Mouse (Mus musculus): ENCODE measurements around the gene Slit3.
A peak's percentile ranks its signal among the peaks of the same experiment; 100 is the strongest.

Gene Slit3

GRCm38 (mm10) chr11:35125108-35125490 is 4.1 kb downstream of the Slit3 start:
- DNase-seq = peak; percentile 61

GRCm38 (mm10) chr11:35131740-35132139 is 10.7 kb downstream of the Slit3 start:
- DNase-seq = peak; percentile 16

GRCm38 (mm10) chr11:35136625-35137024 is 15.6 kb downstream of the Slit3 start:
- DNase-seq = no peak

GRCm38 (mm10) chr11:35140092-35140491 is 19.1 kb downstream of the Slit3 start:
- no peak for DNase-seq

GRCm38 (mm10) chr11:35142202-35142601 is 21.2 kb downstream of the Slit3 start:
- no peak for DNase-seq

GRCm38 (mm10) chr11:35142698-35143360 is 21.8 kb downstream of the Slit3 start:
- peak; percentile 16 for DNase-seq

GRCm38 (mm10) chr11:35147818-35148445 is 26.9 kb downstream of the Slit3 start:
- no peak for DNase-seq

GRCm38 (mm10) chr11:35151539-35151951 is 30.5 kb downstream of the Slit3 start:
- no peak for DNase-seq

GRCm38 (mm10) chr11:35152875-35153274 is 31.9 kb downstream of the Slit3 start:
- no peak for DNase-seq

GRCm38 (mm10) chr11:35154449-35154848 is 33.4 kb downstream of the Slit3 start:
- DNase-seq = no peak

- no peak for DNase-seq
Observed at GRCm38 (mm10) chr11:35155281-35155680, 34.3 kb downstream of the Slit3 start.

GRCm38 (mm10) chr11:35156676-35157075 is 35.7 kb downstream of the Slit3 start:
- no peak for DNase-seq

- no peak for DNase-seq
Observed at GRCm38 (mm10) chr11:35160682-35161211, 39.7 kb downstream of the Slit3 start.

GRCm38 (mm10) chr11:35163396-35163795 is 42.4 kb downstream of the Slit3 start:
- DNase-seq = no peak

- DNase-seq = no peak
Observed at GRCm38 (mm10) chr11:35167176-35167575, 46.2 kb downstream of the Slit3 start.

GRCm38 (mm10) chr11:35171505-35171904 is 50.5 kb downstream of the Slit3 start:
- DNase-seq = no peak

GRCm38 (mm10) chr11:35177564-35177963 is 56.5 kb downstream of the Slit3 start:
- DNase-seq = peak; percentile 45

GRCm38 (mm10) chr11:35178144-35178817 is 57.3 kb downstream of the Slit3 start:
- no peak for DNase-seq

GRCm38 (mm10) chr11:35179305-35179704 is 58.3 kb downstream of the Slit3 start:
- peak; percentile 25 for DNase-seq

- DNase-seq = no peak
Observed at GRCm38 (mm10) chr11:35182887-35183286, 61.9 kb downstream of the Slit3 start.

- no peak for DNase-seq
Observed at GRCm38 (mm10) chr11:35194826-35195225, 73.8 kb downstream of the Slit3 start.

- peak; percentile 86 for DNase-seq
Observed at GRCm38 (mm10) chr11:35196777-35197176, 75.8 kb downstream of the Slit3 start.

GRCm38 (mm10) chr11:35198537-35199088 is 77.6 kb downstream of the Slit3 start:
- DNase-seq = no peak
